Mouse (Mus musculus) hematopoietic multipotent progenitor cell, adult 10-12 weeks (in vitro differentiated cells): ENCODE measurements around the gene Cmtm8. TPM values are rescaled to one million over a fixed set of nuclear protein-coding genes. Genes with fewer than 3 reads are reported as not detected.

Source experiments
- polyA plus RNA-seq: library from polyadenylated mRNA; stranded (reverse); fragments of >175 nt; gene quantifications from 2 replicates; pipeline ENCODE4 v1.2.3, GENCODE M21; 2012; ENCODE audit warnings: low replicate concordance

Cmtm8 gene
- polyA plus RNA-seq: 5.9 and 8.4 TPM in 2 replicates

GRCm38 (mm10) chr9:114844017-114844662 is at the start of gene Cmtm8:
Gene Cmtm8, minus strand, starts transcription at chr9:114844156.

GRCm38 (mm10) chr9:114781526-114782212 is 62.3 kb downstream of the Cmtm8 start, which contains the start of gene Cmtm7:
Gene Cmtm7, minus strand, starts transcription at chr9:114781856.

Other genes with a start within 250 kb of the Cmtm8 start
- gene Cnot10, start 204.0 kb downstream of the Cmtm8 start, polyA plus RNA-seq: 16.3 and 27.6 TPM in 2 replicates
- 18.7 and 27.8 TPM in 2 replicates for gene Dync1li1, start 155.4 kb downstream of the Cmtm8 start, polyA plus RNA-seq
- 24.5 and 25.0 TPM in 2 replicates for gene Cmtm6, start 113.0 kb downstream of the Cmtm8 start, polyA plus RNA-seq
- gene Cmtm7, start 62.3 kb downstream of the Cmtm8 start, polyA plus RNA-seq: 109 and 287 TPM in 2 replicates
- gene Gpd1l, start 89.8 kb upstream of the Cmtm8 start, polyA plus RNA-seq: 23.0 and 36.9 TPM in 2 replicates
- gene Osbpl10, start 134.4 kb upstream of the Cmtm8 start, polyA plus RNA-seq: 0.17 TPM in 1 of 2 replicates, not detected in the other
- gene Rps27rt, start 138.6 kb upstream of the Cmtm8 start, polyA plus RNA-seq: 4.5 and 12.7 TPM in 2 replicates